Comparison of ENCODE assay signal across 15 mouse cellular contexts in the genomic region with DNA sequence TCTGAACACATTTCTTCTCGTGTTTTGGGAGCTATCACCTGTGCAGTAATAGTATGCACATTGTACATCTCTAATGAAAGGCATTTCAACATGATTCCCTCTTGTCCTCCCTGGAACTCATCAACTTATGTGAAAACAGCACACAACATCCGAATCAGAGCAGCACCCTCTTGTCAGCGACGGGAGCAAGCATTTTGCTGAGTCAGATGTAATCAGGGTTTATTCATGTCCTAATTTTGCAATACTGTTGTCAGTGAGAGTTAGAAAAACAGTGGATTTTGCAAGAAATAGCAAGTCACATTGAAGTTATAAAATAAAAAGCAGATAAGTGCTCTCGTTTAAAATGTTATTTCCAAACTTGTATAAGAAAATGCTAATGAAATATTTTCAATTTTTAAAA. TPM values are rescaled to one million over a fixed set of nuclear protein-coding genes. Genes with fewer than 3 reads are reported as not detected.
"Had no signal": no experiment of that assay in that cellular context is flagged by ENCODE, and none has a peak within 500 bp of the region (broad histone marks: within the 10 kb centered on the region; RNA-seq: fewer than 3 reads in every experiment).

No protein-coding gene starts in this region.

- H3K4me2 ChIP-seq: limb, embryonic 12.5 days; midbrain, embryonic 11.5 days; neural tube, embryonic 13.5 days had no signal

- H3K36me3 ChIP-seq: limb, embryonic 12.5 days; neural tube, embryonic 13.5 days had no signal

- H3K9ac ChIP-seq: limb, embryonic 12.5 days; liver, embryonic 14.5 days; neural tube, embryonic 13.5 days had no signal

- H3K9me3 ChIP-seq: limb, embryonic 12.5 days; neural tube, embryonic 13.5 days had no signal

- H3K4me3 ChIP-seq: limb, embryonic 12.5 days; megakaryocyte, embryonic 14.5 days; neural tube, embryonic 13.5 days had no signal

- H3K27ac ChIP-seq: kidney, postnatal 0 days; limb, embryonic 12.5 days; liver, embryonic 14.5 days; macrophage; neural tube, embryonic 13.5 days had no signal

- DNase-seq: kidney, adult 9 months; liver; lung, adult 2 months; lung, postnatal 14 days; right cerebral cortex, postnatal 14 days; thymus, postnatal 4 days had no signal

RNA-seq across cellular contexts. Expression of a gene that starts 6.4 kb away (rescaled TPM):
- polyA plus RNA-seq: limb, embryonic 12.5 days; stomach, embryonic 16.5 days had no signal

RNA-seq across cellular contexts. Expression of a gene that starts 14.1 kb away (rescaled TPM):
- polyA plus RNA-seq: lung, adult 2 months; spleen, adult 2 months had no signal
